Mouse (Mus musculus) cerebellum, adult 2 months (tissue): ENCODE measurements at regions not wholly inside any gene's neighbourhood (a gene's known extent, or its start where the extent isn't known, plus 50 kb on each side); places are given as distances from the start of the nearest gene placed in this dataset.

ENCODE experiments used
- CTCF ChIP-seq: fragments of 200-500 bp; IDR thresholded peaks from 2 replicates; pipeline ENCODE4 v1.5.1; 2011; ENCODE audit warnings: low read depth, mild to moderate bottlenecking, control low read depth, low read length, moderate library complexity, borderline replicate concordance; ENCODE audit not compliant: insufficient read depth
- POLR2A ChIP-seq: fragments of 200-500 bp; IDR thresholded peaks from 2 replicates; pipeline ENCODE4 v1.6.1; 2011; ENCODE audit warnings: low read length, control low read depth, borderline replicate concordance; ENCODE audit not compliant: insufficient read depth

DNA sequence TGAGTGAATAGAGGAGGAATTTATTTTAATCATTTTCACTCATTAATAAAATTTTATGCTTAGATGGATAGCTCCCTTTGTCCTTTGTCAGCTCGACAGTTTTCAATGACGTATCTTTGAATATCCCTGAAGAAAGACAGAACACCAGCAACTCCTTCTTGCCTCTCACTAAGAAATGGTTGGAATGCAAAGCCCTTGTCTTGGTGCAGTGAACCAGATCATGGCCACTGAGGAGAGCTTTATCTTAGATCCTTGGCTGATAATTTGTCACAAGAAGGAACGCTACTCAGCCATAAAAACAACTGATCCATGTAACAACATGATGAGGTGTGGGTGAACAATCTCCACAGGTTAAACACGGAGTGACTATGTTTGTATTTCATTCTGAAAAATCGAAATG lies 73.5 kb upstream of the Plppr5 start:
- TF ChIP-seq POLR2A, result no peak
- no peak for TF ChIP-seq CTCF
